ENCODE assay signal across 18 mouse cellular contexts in genomic region chr17:73311491-73311890, GRCm38 (mm10).
DNase-seq lines count a peak whose midpoint lies in the region; ATAC-seq lines count a peak whose summit lies in the region.
"Had no signal": no experiment of that assay in that cellular context is flagged by ENCODE, and none has a peak within 500 bp of the region (broad histone marks: within the 10 kb centered on the region; RNA-seq: fewer than 3 reads in every experiment).

No protein-coding gene starts in this region.

- H3K27ac ChIP-seq in heart, embryonic 10.5 days, result no peak overlapping the region
- H3K27ac ChIP-seq in heart, embryonic 11.5 days (ENCODE audit: low read depth, low read length), result no peak overlapping the region

- no peak overlapping the region for H3K4me2 ChIP-seq in heart, embryonic 11.5 days

- 84% methylated on average over 5 of the region's 5 CpGs for WGBS in heart, embryonic 10.5 days
- 90% methylated on average over 5 of the region's 5 CpGs for WGBS in heart, embryonic 11.5 days (ENCODE audit: insufficient replicate concordance)

- no peaks in the 10 kb centered on the region for H3K9me3 ChIP-seq in heart, embryonic 10.5 days
- no peaks in the 10 kb centered on the region for H3K9me3 ChIP-seq in heart, embryonic 11.5 days (replicated peaks; ENCODE audit: control insufficient read depth, low read length)
- H3K9me3 ChIP-seq: G1E had no signal

- H3K4me1 ChIP-seq in heart, embryonic 10.5 days, result peaks cover 6% of the 10 kb centered on the region; the same call in 1 of the 2 replicates
- no peaks in the 10 kb centered on the region; the same call in 1 of the 2 replicates for H3K4me1 ChIP-seq in heart, embryonic 11.5 days (ENCODE audit: control insufficient read depth, insufficient read depth, low read length)

- no peak overlapping the region for H3K4me3 ChIP-seq in heart, embryonic 10.5 days
- no peak overlapping the region for H3K4me3 ChIP-seq in heart, embryonic 11.5 days (ENCODE audit: low read depth, low read length)

- no peak overlapping the region for H3K9ac ChIP-seq in heart, embryonic 11.5 days (ENCODE audit: low read depth, low read length)

- ATAC-seq in heart, embryonic 11.5 days (replicated peaks; ENCODE audit: insufficient number of reproducible peaks, low FRiP score, low TSS enrichment), result no peak
- ATAC-seq: activated CD4-positive, CD25-positive, alpha-beta regulatory T cell, adult 4 months; CD4-positive, CD25-positive, alpha-beta regulatory T cell, adult 4 months; Patski had no signal

- no peaks in the 10 kb centered on the region for H3K36me3 ChIP-seq in heart, embryonic 10.5 days
- H3K36me3 ChIP-seq in heart, embryonic 11.5 days (ENCODE audit: control insufficient read depth, insufficient read depth, low read length), result no peaks in the 10 kb centered on the region
- H3K36me3 ChIP-seq: G1E had no signal

- DNase-seq in heart, adult 11 months, result peak; percentile 77
- DNase-seq in heart, adult 18-20 months, result no peak
- peak; percentile 54 for DNase-seq in heart, embryonic 10.5 days (ENCODE audit: low spot score)
- DNase-seq: adrenal gland, adult 2 months; adrenal gland, adult 8-10 months; adrenal gland, postnatal 10 days; adrenal gland, postnatal 14 days; adrenal gland, postnatal 25 days; adrenal gland, postnatal 36 days; B cell, adult 2 months; cerebellum, adult 11 months; cerebellum, adult 11-12 months; cerebellum, adult 18-20 months had no signal

- H3K27me3 ChIP-seq in heart, embryonic 10.5 days (ENCODE audit: insufficient read depth, poor library complexity, severe bottlenecking), result no peaks in the 10 kb centered on the region
- no peaks in the 10 kb centered on the region for H3K27me3 ChIP-seq in heart, embryonic 11.5 days (ENCODE audit: control insufficient read depth, insufficient read depth, low read length)

Comparison
In these comparisons a context has a peak if more than half of its experiments do, and no peak if none do; other contexts are left out.
1. DNase-seq: peak in heart, adult 11 months (single experiment) and heart, embryonic 10.5 days (single experiment); none in heart, adult 18-20 months (0 of 2).